Mouse (Mus musculus) kidney, postnatal 10 days (tissue): ENCODE data around the gene Nol4l.
"Not testable (repeated sequence)": the region's sequence is repeated elsewhere in the genome, so short reads cannot be mapped to it uniquely, and the experiment has no call there.

Experiments
- DNase-seq: peaks from one replicate; pipeline ENCODE4 v3.0.0; 2021; ENCODE audit warnings: mixed read lengths

Nol4l gene

GRCm38 (mm10) chr2:153404882-153405281 lies 124.9 kb downstream of the Nol4l start:
- DNase-seq = no peak

GRCm38 (mm10) chr2:153404062-153404461 lies 125.7 kb downstream of the Nol4l start:
- DNase-seq = no peak

GRCm38 (mm10) chr2:153399166-153399565 lies 130.6 kb downstream of the Nol4l start:
- no peak for DNase-seq

- DNase-seq = no peak
Measured at GRCm38 (mm10) chr2:153397790-153398515, 131.8 kb downstream of the Nol4l start.

- DNase-seq = no peak
Measured at GRCm38 (mm10) chr2:153393045-153393444, 136.7 kb downstream of the Nol4l start.

- no peak for DNase-seq
Measured at GRCm38 (mm10) chr2:153389831-153390230, 139.9 kb downstream of the Nol4l start.

GRCm38 (mm10) chr2:153380479-153380878 lies 149.3 kb downstream of the Nol4l start:
- DNase-seq = no peak

GRCm38 (mm10) chr2:153375380-153375779 lies 154.4 kb downstream of the Nol4l start:
- DNase-seq = no peak

- DNase-seq = no peak
Measured at GRCm38 (mm10) chr2:153370871-153371270, 158.9 kb downstream of the Nol4l start.

GRCm38 (mm10) chr2:153364531-153364930 lies 165.2 kb downstream of the Nol4l start:
- DNase-seq = not testable (repeated sequence)

- DNase-seq = no peak
Measured at GRCm38 (mm10) chr2:153361101-153361710, 168.6 kb downstream of the Nol4l start.
